20 mouse cellular contexts compared by ENCODE assay signal in the genomic region with DNA sequence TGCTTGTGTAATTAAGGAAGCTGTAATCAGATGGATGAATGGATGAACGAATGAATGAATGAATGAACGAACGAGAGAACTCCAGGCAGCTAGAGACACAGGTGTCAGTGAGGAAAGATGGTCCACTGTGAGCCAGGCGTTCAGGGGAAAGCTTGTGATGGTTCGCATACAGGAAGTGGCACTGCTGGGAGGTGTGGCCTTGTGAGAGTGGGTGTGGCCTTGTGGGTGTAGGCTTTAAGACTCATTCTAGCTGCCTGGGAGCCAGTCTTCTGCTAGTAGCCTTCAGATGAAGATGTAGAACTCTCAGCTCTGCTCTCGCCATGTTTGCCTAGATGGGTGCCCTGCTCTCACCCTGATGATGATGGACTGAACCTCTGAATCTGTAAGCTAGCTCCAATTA. TPM values are rescaled to one million over a fixed set of nuclear protein-coding genes. Genes with fewer than 3 reads are reported as not detected.
DNase-seq lines count a peak whose midpoint lies in the region; ATAC-seq lines count a peak whose summit lies in the region.
"Had no signal": no experiment of that assay in that cellular context is flagged by ENCODE, and none has a peak within 500 bp of the region (broad histone marks: within the 10 kb centered on the region; RNA-seq: fewer than 3 reads in every experiment).

No protein-coding gene starts in this region.

- H3K4me2 ChIP-seq in forebrain, embryonic 12.5 days, result no peak overlapping the region
- H3K4me2 ChIP-seq: embryonic facial prominence, embryonic 15.5 days; forebrain, embryonic 13.5 days; heart, embryonic 15.5 days; kidney, embryonic 15.5 days; lung, embryonic 15.5 days had no signal

- peak; percentile 18 for DNase-seq in lung, postnatal 10 days
- no peak for DNase-seq in lung, postnatal 14 days
- DNase-seq in ES-CJ7 (ENCODE audit: low read depth, low spot score), result peak; percentile 49
- DNase-seq in thymus, postnatal 4 days, result peak; percentile 58
- DNase-seq in adrenal gland, adult 2 months, result no peak
- DNase-seq: adrenal gland, postnatal 25 days; cerebellum, adult 8-10 months; gastrocnemius, postnatal 14 days; heart, adult 2 months; right cerebral cortex, postnatal 25 days had no signal

- no peak overlapping the region for H3K4me3 ChIP-seq in forebrain, embryonic 12.5 days (replicated peaks)
- H3K4me3 ChIP-seq: embryonic facial prominence, embryonic 15.5 days; forebrain, embryonic 13.5 days; heart, adult 2 months; heart, embryonic 15.5 days; hindbrain, embryonic 10.5 days; kidney, embryonic 15.5 days; lung, embryonic 15.5 days; megakaryocyte, embryonic 14.5 days had no signal

- WGBS in forebrain, embryonic 12.5 days, result 87% methylated on average over 6 of the region's 6 CpGs

- peak; percentile 75 for ATAC-seq in erythroid progenitor cell, adult 5-6 weeks (replicated peaks; ENCODE audit: low FRiP score, poor library complexity, severe bottlenecking)
- no peak for ATAC-seq in forebrain, embryonic 12.5 days (ENCODE audit: low FRiP score)
- ATAC-seq: forebrain, embryonic 13.5 days had no signal

- H3K27me3 ChIP-seq in forebrain, embryonic 12.5 days, result no peaks in the 10 kb centered on the region
- H3K27me3 ChIP-seq: embryonic facial prominence, embryonic 15.5 days; forebrain, embryonic 13.5 days had no signal

- H3K4me1 ChIP-seq in forebrain, embryonic 12.5 days, result no peaks in the 10 kb centered on the region
- H3K4me1 ChIP-seq: forebrain, embryonic 13.5 days; heart, embryonic 15.5 days; kidney, embryonic 15.5 days; lung, embryonic 15.5 days had no signal

- no peaks in the 10 kb centered on the region for H3K36me3 ChIP-seq in forebrain, embryonic 12.5 days (replicated peaks)
- H3K36me3 ChIP-seq: embryonic facial prominence, embryonic 15.5 days; heart, embryonic 15.5 days; hindbrain, embryonic 10.5 days; kidney, embryonic 15.5 days; lung, embryonic 15.5 days had no signal

- H3K9me3 ChIP-seq in forebrain, embryonic 12.5 days, result no peaks in the 10 kb centered on the region
- H3K9me3 ChIP-seq: embryonic facial prominence, embryonic 15.5 days; heart, embryonic 15.5 days; hindbrain, embryonic 10.5 days; lung, embryonic 15.5 days had no signal

- no peak overlapping the region for H3K9ac ChIP-seq in forebrain, embryonic 12.5 days
- H3K9ac ChIP-seq: embryonic facial prominence, embryonic 15.5 days; forebrain, embryonic 13.5 days; heart, embryonic 15.5 days; kidney, embryonic 15.5 days; lung, embryonic 15.5 days had no signal

- H3K27ac ChIP-seq in forebrain, embryonic 12.5 days, result no peak overlapping the region
- H3K27ac ChIP-seq: embryonic facial prominence, embryonic 15.5 days; forebrain, embryonic 13.5 days; heart, adult 2 months; heart, embryonic 15.5 days; hindbrain, embryonic 10.5 days; kidney, embryonic 15.5 days; lung, embryonic 15.5 days; stomach, postnatal 0 days had no signal

RNA-seq across cellular contexts. Expression of gene Rassf3, which starts 51.0 kb away (rescaled TPM):
- total RNA-seq in erythroid progenitor cell, adult 5-6 weeks (2015; ENCODE audit: low replicate concordance), result 9.2 and 9.7 TPM in 2 replicates
- 6.9 and 8.0 TPM in 2 replicates for total RNA-seq in erythroid progenitor cell, adult 5-6 weeks (2017; ENCODE audit: low replicate concordance)
- 10 to 100 TPM; 32.2 to 50.9 TPM for total RNA-seq in adrenal gland, adult 2 months (2021)
- polyA plus RNA-seq in adrenal gland, adult 2 months (2012; rRNA removed), result 9.2 and 9.3 TPM in 2 replicates
- polyA plus RNA-seq in forebrain, embryonic 12.5 days (2016; fragmentation: Nextera tagmentation; extraction: Ambion mirVana), result 6.6 and 7.3 TPM in 2 replicates

RNA-seq across cellular contexts. Expression of gene Tbk1, which starts 59.5 kb away (rescaled TPM):
- 44.0 and 53.2 TPM in 2 replicates for total RNA-seq in erythroid progenitor cell, adult 5-6 weeks (2015; ENCODE audit: low replicate concordance)
- total RNA-seq in erythroid progenitor cell, adult 5-6 weeks (2017; ENCODE audit: low replicate concordance), result 75.9 and 109 TPM in 2 replicates
- total RNA-seq in adrenal gland, adult 2 months (2021), result 10 to 100 TPM; 37.8 to 45.9 TPM
- 3.5 and 3.7 TPM in 2 replicates for polyA plus RNA-seq in adrenal gland, adult 2 months (2012; rRNA removed)
- 37.5 and 39.4 TPM in 2 replicates for polyA plus RNA-seq in forebrain, embryonic 12.5 days (2016; fragmentation: Nextera tagmentation; extraction: Ambion mirVana)

Comparison
In these comparisons a context has a peak if more than half of its experiments do, and no peak if none do; other contexts are left out.
1. DNase-seq: peak in lung, postnatal 10 days (single experiment), ES-CJ7 (single experiment) and thymus, postnatal 4 days (single experiment); none in lung, postnatal 14 days (single experiment) and adrenal gland, adult 2 months (single experiment).